Mouse (Mus musculus) ES-E14 (cell line): Measurements from ENCODE around the gene Vipr2. TPM values are rescaled to one million over a fixed set of nuclear protein-coding genes. Genes with fewer than 3 reads are reported as not detected.

ENCODE experiments used
- DNase-seq: peaks from one replicate; pipeline ENCODE4 v3.0.0-alpha.2; 2013; ENCODE audit warnings: low read depth, low spot score
- H3K27ac ChIP-seq: 2 replicates; pipeline ENCODE4 v1.5.1; 2012; ENCODE audit warnings: low read depth, mild to moderate bottlenecking, low read length, moderate library complexity, mixed read lengths; ENCODE audit not compliant: poor library complexity, insufficient read depth, severe bottlenecking
- H3K36me3 ChIP-seq: 2 replicates; pipeline ENCODE4 v1.6.1; 2012; ENCODE audit warnings: mild to moderate bottlenecking, low read length, moderate library complexity, mixed read lengths; ENCODE audit not compliant: control insufficient read depth, poor library complexity, insufficient read depth, severe bottlenecking
- H3K4me1 ChIP-seq, 2 experiments: fragments of 150-350 bp in 1 of 2; sonication (generic) in 1 of 2; 2 replicates each; pipeline ENCODE4 v1.6.1; 2012; ENCODE audit warnings: low read length in 2 of 2, mild to moderate bottlenecking in 1 of 2, mixed read lengths in 1 of 2; ENCODE audit not compliant: control insufficient read depth in 2 of 2, insufficient read depth in 2 of 2, poor library complexity in 1 of 2
- H3K4me3 ChIP-seq, 2 experiments: fragments of 150-350 bp in 1 of 2; sonication (generic) in 1 of 2; 2 replicates each; pipeline ENCODE4 v1.5.1; 2012; ENCODE audit warnings: low read length in 2 of 2, low read depth in 1 of 2, mild to moderate bottlenecking in 1 of 2, mixed read lengths in 1 of 2; ENCODE audit not compliant: insufficient read depth in 1 of 2, poor library complexity in 1 of 2, severe bottlenecking in 1 of 2
- H3K9ac ChIP-seq: 2 replicates; pipeline ENCODE4 v1.6.1; 2012; ENCODE audit warnings: low read depth, mild to moderate bottlenecking, low read length, mixed read lengths; ENCODE audit not compliant: poor library complexity, insufficient read depth, severe bottlenecking
- H3K9me3 ChIP-seq: fragments of 150-350 bp; sonication (generic); 2 replicates; pipeline ENCODE4 v1.6.1; 2012; ENCODE audit warnings: low read depth, mild to moderate bottlenecking, low read length; ENCODE audit not compliant: control insufficient read depth, insufficient read depth
- CHD2 ChIP-seq: IDR thresholded peaks from 2 replicates; pipeline ENCODE4 v1.6.1; 2014; ENCODE audit warnings: mild to moderate bottlenecking, low read depth, low read length, inconsistent platforms
- HCFC1 ChIP-seq: IDR thresholded peaks from 2 replicates; pipeline ENCODE4 v1.6.1; 2012; ENCODE audit warnings: low read length, inconsistent platforms, borderline replicate concordance; ENCODE audit not compliant: insufficient read depth
- MAFK ChIP-seq: IDR thresholded peaks from 2 replicates; pipeline ENCODE4 v1.6.1; 2014; ENCODE audit warnings: mild to moderate bottlenecking, low read depth, low read length, inconsistent platforms; ENCODE audit not compliant: insufficient read depth
- ZC3H11A ChIP-seq: IDR thresholded peaks from 2 replicates; pipeline ENCODE4 v1.6.1; 2012; ENCODE audit warnings: low read depth, mild to moderate bottlenecking, inconsistent platforms, low read length, borderline replicate concordance
- ZNF384 ChIP-seq: IDR thresholded peaks from 2 replicates; pipeline ENCODE4 v1.6.1; 2012; ENCODE audit warnings: low read depth, low read length, inconsistent platforms
- in situ Hi-C, 2 experiments: fragments of 600-800 bp; cut with MboI; formaldehyde crosslinking; loops; one replicate each; pipeline ENCODE4 v1.15.1; 2025; ENCODE audit warnings: low sequenced_read_pairs in 2 of 2, inconsistent platforms in 1 of 2; ENCODE audit not compliant: unreplicated experiment in 2 of 2
- total RNA-seq: library from RNA; depleted of rRNA; stranded (reverse); fragments of 300-350 nt; gene quantifications from 2 replicates; pipeline ENCODE4 v1.2.3, GENCODE M21; 2012

The Vipr2 gene
- total RNA-seq, 1 experiment, result 0.98 TPM

- H3K36me3 ChIP-seq, result peaks cover 7% of the 10 kb centered on the region
Measured at GRCm38 (mm10) chr12:116056112-116056511, 21.4 kb upstream of the Vipr2 start.

GRCm38 (mm10) chr12:116061561-116062193 is 15.8 kb upstream of the Vipr2 start:
- no peak for DNase-seq
- no peaks in the 10 kb centered on the region for H3K9me3 ChIP-seq
- no peak overlapping the region for H3K27ac ChIP-seq
- in situ Hi-C loops, result no loop called here
- H3K4me1 ChIP-seq, result no peaks in the 10 kb centered on the region
- no peak overlapping the region for H3K9ac ChIP-seq
- no peak overlapping the region for H3K4me3 ChIP-seq
- peaks cover 2% of the 10 kb centered on the region; the same call in 1 of the 2 replicates for H3K36me3 ChIP-seq
- TF ChIP-seq ZC3H11A (no peak), CHD2 (no peak), MAFK (no peak), HCFC1 (no peak), ZNF384 (no peak)

More at GRCm38 (mm10) chr12:116056112-116056511, 21.4 kb upstream of the Vipr2 start:
- Histone ChIP-seq H3K9me3 (no peaks in the 10 kb centered on the region), H3K4me1 (no peaks in the 10 kb centered on the region), H3K9ac (no peak overlapping the region), H3K4me3 (no peak overlapping the region), H3K27ac (no peak overlapping the region)
- in situ Hi-C loops, result no loop called here
- DNase-seq, result no peak
- no peak for TF ChIP-seq CHD2
- TF ChIP-seq MAFK, result no peak
- TF ChIP-seq ZNF384, result no peak
- no peak for TF ChIP-seq ZC3H11A
- TF ChIP-seq HCFC1, result no peak

- Histone ChIP-seq H3K4me1 (no peaks in the 10 kb centered on the region), H3K27ac (no peak overlapping the region), H3K4me3 (no peak overlapping the region), H3K9ac (no peak overlapping the region), H3K9me3 (no peaks in the 10 kb centered on the region), H3K36me3 (peaks cover 2% of the 10 kb centered on the region; the same call in 1 of the 2 replicates)
- TF ChIP-seq ZC3H11A, result no peak
- no peak for TF ChIP-seq HCFC1
- TF ChIP-seq MAFK, result no peak
- no peak for TF ChIP-seq CHD2
- TF ChIP-seq ZNF384, result no peak
- in situ Hi-C loops, result no loop called here
- DNase-seq, result no peak
Measured at GRCm38 (mm10) chr12:116062194-116062583, 15.3 kb upstream of the Vipr2 start.

GRCm38 (mm10) chr12:116063020-116063419 is 14.5 kb upstream of the Vipr2 start:
- H3K4me1 ChIP-seq, result no peaks in the 10 kb centered on the region
- in situ Hi-C loops, result no loop called here
- no peak for DNase-seq
- no peak overlapping the region for H3K4me3 ChIP-seq
- no peak overlapping the region for H3K9ac ChIP-seq
- H3K36me3 ChIP-seq, result peaks cover 2% of the 10 kb centered on the region; the same call in 1 of the 2 replicates
- TF ChIP-seq MAFK, result no peak
- no peak for TF ChIP-seq ZC3H11A
- TF ChIP-seq HCFC1, result no peak
- no peak for TF ChIP-seq CHD2
- TF ChIP-seq ZNF384, result no peak
- no peaks in the 10 kb centered on the region for H3K9me3 ChIP-seq
- no peak overlapping the region for H3K27ac ChIP-seq

GRCm38 (mm10) chr12:116071023-116071422 is 6.5 kb upstream of the Vipr2 start:
- TF ChIP-seq MAFK, result no peak
- H3K4me3 ChIP-seq, result no peak overlapping the region
- H3K9ac ChIP-seq, result no peak overlapping the region
- in situ Hi-C loops, result no loop called here
- H3K36me3 ChIP-seq, result no peaks in the 10 kb centered on the region
- no peak for DNase-seq
- no peak overlapping the region for H3K27ac ChIP-seq
- no peaks in the 10 kb centered on the region for H3K9me3 ChIP-seq
- H3K4me1 ChIP-seq, result no peaks in the 10 kb centered on the region
